Mouse (Mus musculus) naive thymus-derived CD4-positive, alpha-beta T cell, adult 2 months (primary cell): ENCODE measurements at regions not wholly inside any gene's neighbourhood (a gene's known extent, or its start where the extent isn't known, plus 50 kb on each side); places are given as distances from the start of the nearest gene placed in this dataset.

Source experiments
- DNase-seq: peaks from one replicate; pipeline ENCODE4 v3.0.0-alpha.2; 2011; ENCODE audit warnings: low read depth

DNA sequence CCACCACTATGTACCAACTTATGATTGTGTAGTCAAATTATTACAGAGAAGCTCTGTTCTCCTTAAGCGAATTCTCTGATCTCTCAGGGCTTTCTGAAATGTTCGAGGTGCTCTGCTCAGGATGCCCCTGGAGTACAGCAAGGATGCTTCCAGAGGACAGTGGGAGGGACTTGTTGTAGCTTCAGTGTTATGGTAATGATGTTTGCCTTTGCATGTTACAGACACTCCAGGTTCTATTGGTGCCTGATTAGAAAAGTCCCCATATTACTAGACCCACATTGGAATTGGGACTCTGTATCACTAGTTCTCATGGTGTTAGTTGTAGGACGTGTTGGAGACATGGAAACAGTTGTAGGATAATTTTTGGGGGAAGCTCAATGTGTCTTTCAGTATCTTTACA, 96.0 kb downstream of the Epdr1 start:
- DNase-seq, result no peak

DNA sequence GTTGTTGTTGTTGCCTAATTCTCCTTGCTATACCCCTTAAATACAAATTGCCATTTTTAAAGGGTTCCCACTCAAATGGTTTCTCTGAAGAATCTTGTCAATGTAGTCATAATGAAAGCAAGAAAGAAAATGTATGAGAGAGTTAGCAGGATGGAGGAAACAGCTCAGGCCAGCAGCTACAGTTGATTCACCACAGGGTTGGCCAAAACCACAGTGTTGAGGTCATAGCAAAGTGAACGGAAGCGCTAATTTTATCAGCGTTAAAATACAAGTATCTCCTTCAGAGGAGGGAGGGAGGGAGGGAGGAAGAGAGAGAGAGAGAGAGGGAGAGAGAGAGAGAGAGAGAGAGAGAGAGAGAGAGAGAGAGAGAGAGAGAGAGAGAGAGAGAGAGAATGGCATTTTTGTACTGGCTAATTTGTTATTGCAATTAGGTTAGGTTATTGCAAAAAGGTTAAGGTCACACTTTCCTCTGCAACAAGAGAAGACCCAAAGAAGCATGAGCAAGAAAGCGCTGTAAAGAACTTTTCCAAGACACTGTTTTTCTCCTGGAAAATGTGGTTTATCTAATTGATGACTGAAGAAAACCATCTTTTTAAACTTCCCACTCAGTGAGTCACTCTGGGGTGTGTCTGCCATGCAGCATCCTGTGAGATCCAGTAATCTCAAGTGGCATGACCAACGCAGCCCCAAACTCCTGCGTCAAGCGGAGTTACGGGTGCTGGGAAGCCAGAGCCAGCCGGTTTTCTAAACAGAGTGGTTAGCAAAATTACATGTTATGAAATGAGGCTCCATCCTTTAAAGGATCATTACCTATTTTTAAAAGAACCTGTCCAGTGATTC, 101.6 kb downstream of the Epdr1 start:
- no peak for DNase-seq

DNA sequence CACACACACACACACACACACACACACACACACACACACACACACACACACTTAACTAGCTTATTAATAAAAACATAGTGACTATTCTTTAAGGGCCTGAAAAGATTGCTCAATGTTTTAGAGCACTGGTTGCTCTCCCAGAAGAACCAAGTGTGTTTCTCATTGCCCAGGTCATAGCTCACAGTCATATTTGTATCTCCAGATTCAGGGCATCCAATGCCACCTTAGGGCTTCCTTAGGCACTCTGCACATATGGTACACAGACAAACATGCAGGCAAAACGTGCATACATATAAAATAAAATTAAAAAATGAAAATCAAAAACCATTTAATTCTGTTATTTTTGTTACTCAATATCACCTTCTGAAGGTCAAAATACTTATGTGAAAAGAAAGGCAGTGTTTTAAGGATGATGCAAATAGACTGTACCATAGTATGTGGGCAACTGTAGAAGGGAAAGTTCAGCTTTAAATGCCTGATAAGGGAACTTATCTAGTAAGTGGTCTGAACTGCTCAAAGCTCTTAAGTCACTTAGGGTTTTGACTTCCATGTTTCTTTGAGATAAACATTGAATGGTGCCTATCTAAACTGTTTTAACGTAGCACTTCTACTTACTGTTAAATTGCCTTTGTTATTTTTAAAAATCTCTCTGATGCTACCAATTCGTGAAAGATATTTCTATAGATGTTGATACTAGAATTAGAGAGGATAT, 104.7 kb downstream of the Epdr1 start:
- DNase-seq, result no peak

DNA sequence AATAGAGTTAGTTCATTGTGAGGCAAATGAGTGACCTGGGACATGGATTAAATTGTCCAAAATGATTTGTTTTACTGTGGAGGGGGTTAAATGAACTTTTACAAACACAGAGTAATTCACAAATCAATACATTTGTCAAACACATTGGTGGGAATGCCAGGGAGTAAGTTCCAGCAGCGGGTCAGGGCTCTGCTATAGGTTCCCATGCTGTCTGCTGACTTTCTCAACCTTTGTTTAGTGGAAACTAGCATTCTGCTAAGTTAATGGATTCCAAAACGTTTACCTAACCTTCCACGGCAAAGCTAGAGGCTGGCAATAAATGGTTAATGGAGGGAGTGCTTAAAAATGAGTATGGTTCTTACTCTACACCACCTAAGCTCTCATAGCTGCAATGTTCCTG, 110.9 kb upstream of the Stard3nl start:
- no peak for DNase-seq

DNA sequence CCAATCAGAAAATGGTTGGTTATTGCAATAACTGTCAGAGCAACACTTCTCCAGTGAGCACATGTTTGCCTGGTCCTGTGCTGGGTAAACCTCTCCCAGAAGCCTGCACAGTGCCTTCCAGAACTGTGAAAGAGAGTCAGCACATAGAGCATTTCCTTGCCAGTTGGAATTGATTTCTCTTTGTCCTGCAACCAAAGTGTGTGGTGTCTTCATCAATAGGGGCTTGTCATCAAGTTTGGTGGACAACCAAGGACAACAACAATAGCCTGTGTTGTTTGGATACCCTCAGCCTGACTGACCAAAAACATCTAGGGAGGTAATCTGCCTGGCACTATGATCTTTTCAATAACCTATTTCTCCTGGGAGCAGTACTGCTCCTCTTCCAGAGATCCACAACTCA, 108.6 kb upstream of the Stard3nl start:
- DNase-seq, result no peak

DNA sequence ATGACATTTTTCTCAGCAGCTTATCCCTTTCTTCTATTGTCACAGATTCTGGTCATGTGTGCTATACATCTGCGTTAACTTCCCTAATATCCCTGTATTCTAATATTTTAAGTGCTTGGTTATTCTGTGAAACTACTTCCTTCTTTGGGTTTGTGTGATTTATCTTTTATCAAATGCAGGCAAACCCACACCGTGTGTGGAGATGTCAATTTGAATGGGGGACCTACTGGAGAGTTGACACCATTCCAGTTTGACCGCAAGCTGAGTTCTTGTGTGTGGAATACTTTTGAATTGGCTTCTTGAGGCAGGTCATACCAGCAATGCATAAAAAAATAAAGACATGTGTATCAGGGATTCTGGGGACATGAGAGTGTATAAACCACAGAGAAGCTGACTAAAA, 86.6 kb upstream of the Stard3nl start:
- no peak for DNase-seq

DNA sequence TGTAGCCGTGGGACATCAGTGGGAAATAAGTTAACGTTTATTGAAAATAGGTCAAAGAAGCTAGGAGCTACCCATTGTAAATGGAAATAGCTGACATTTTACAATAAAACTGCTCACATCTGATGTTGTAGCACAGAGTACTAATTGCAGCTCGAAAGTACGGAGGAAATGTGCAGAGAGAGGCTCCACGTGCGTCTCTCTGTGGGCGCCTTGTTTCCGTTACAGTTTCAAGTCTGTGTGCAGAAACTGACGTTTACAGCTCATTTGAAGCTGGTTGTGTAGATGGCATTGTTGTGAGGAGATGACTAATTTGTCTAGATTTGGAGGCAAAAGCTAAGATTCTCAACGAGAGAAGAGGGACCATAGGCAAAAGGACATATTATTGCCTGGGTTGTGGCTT, 78.4 kb upstream of the Stard3nl start:
- DNase-seq, result peak; percentile 15

DNA sequence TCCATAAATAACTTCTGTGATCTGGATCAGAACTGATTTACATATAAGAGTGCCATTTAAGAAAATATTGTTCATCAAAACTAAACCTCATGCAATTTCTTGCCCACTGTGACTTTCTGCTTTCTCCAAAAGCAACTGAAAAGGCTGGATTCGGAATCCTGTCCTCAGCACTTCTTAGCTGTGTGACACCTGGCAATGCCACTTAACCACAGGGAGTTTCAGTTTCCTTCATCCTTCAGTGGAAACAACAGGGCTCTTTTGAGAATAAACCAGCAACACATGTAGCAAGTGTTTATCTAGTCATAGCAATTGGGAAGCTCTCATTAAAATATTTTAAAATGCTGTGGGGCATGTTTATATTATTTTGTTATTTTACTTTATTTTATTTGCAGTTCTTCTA, 75.1 kb upstream of the Stard3nl start:
- DNase-seq, result no peak

DNA sequence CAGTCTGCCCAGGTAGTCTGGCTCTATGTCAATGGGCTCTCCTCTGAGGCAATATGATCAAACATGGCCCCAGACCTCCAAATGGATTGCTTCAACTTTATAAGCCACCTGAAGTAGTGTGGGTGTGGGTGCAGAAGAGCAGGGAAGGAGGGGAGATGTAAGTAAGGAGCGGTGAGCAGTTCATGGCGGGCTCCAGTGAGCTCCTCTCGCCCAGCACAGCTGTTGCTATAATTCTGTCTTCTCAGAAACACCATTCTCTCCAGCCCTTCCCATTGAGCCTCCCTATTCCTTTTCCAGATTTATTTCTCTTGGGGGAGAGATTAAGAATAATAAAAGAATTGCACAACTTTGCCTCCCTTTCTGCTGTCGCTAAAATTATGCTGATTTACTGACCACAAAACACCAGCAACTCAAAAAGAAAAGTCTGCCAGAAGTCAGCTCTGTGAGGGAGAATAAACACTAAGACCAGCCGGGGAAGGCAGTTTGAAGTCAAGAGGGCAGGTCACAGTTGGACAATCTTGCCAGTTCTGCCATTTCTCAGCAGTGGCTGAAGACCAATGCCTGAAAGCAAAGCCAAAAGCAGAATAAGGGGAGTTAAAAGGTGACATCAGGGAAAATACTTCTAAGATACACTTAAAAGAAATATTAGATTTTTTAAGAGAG, 71.3 kb upstream of the Stard3nl start:
- DNase-seq, result no peak

DNA sequence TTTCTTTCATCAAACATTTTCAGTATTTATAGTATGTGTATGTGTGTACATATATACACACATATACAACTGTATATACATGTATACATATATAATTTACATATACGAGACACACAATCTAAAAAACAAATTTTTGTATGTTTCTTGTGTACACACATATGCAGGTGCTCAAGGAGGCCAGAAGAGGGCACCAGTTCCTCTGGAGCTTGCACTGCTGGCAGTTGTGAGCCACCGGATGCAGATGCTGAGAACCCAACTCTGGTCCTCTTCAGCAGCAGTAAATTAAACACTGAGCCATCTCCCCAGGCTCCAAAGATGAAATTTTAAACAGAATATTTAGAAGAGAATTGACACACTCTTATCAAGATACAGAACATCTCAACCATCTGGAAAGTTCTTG, 67.4 kb upstream of the Stard3nl start:
- DNase-seq, result no peak

DNA sequence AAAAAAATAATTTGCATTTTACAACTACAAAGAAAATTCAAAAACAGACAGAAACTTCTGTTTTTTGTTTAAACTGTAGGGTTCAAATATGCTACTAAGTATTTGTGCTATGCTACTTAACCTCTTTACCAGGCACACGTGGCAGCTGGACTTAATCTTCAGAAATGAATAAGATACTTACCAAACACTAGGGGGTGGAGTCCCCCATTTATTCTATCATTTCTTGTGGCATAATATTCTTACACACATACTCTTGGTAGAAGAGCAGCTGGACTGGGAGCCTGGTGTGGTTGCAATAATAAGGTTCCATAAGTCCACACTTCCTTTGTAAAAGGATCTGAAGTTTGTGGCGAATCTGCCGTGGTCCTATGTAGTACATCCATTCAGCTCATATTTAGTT, 53.8 kb upstream of the Stard3nl start:
- DNase-seq, result no peak
